Mouse (Mus musculus) heart, postnatal 0 days (tissue): ENCODE data around the gene 1700042G07Rik. TPM values are rescaled to one million over a fixed set of nuclear protein-coding genes. Genes with fewer than 3 reads are reported as not detected.
A peak's percentile ranks its signal among the peaks of the same experiment; 100 is the strongest.

ENCODE experiments used
- ATAC-seq: fragments of 200-750 bp; cut with Nextera tagmentation; 2 replicates; pipeline ENCODE4 v1.8.0; 2017; ENCODE audit warnings: low read depth, moderate number of reproducible peaks, moderate library complexity; ENCODE audit not compliant: insufficient read depth
- DNase-seq: peaks from one replicate; pipeline ENCODE4 v3.0.0-alpha.2; 2016; ENCODE audit warnings: low spot score
- H3K27ac ChIP-seq: fragments of 300-500 bp; sonication (generic); 2 replicates; pipeline ENCODE4 v1.5.1; 2014; ENCODE audit warnings: low read depth, mild to moderate bottlenecking
- H3K27me3 ChIP-seq: fragments of 300-500 bp; sonication (generic); 2 replicates; pipeline ENCODE4 v1.6.1; 2014; ENCODE audit warnings: low read length, mixed read lengths; ENCODE audit not compliant: control insufficient read depth, insufficient read depth
- H3K36me3 ChIP-seq: fragments of 300-500 bp; sonication (generic); replicated peaks from 2 replicates; pipeline ENCODE4 v1.6.1; 2014; ENCODE audit warnings: low read length, mixed read lengths; ENCODE audit not compliant: control insufficient read depth, insufficient read depth
- H3K4me1 ChIP-seq: fragments of 300-500 bp; sonication (generic); 2 replicates; pipeline ENCODE4 v1.6.1; 2014; ENCODE audit warnings: antibody characterized with exemption; ENCODE audit not compliant: control insufficient read depth, insufficient read depth
- H3K4me2 ChIP-seq: fragments of 300-500 bp; sonication (generic); 2 replicates; pipeline ENCODE4 v1.6.1; 2014; ENCODE audit warnings: low read depth, mild to moderate bottlenecking, low read length, moderate library complexity
- H3K4me3 ChIP-seq: fragments of 300-500 bp; sonication (generic); 2 replicates; pipeline ENCODE4 v1.5.1; 2014; ENCODE audit warnings: low read depth, low read length
- H3K9ac ChIP-seq: fragments of 300-500 bp; sonication (generic); replicated peaks from 2 replicates; pipeline ENCODE4 v1.6.1; 2014; ENCODE audit warnings: low read depth, low read length, mixed read lengths
- H3K9me3 ChIP-seq: fragments of 300-500 bp; sonication (generic); replicated peaks from 2 replicates; pipeline ENCODE4 v1.6.1; 2016; ENCODE audit warnings: low read length; ENCODE audit not compliant: control insufficient read depth
- CTCF ChIP-seq: IDR thresholded peaks from 2 replicates; pipeline ENCODE4 v1.5.1; 2016; ENCODE audit warnings: antibody characterized with exemption, control low read depth, low read depth
- EP300 ChIP-seq: IDR thresholded peaks from 2 replicates; pipeline ENCODE4 v1.6.1; 2016; ENCODE audit warnings: antibody characterized with exemption, low read depth
- WGBS: fragments of 180-500 bp; shearing (Covaris S2); extraction: QIAGEN DNeasy Blood & Tissue Kit; methylation state at CpG from one replicate; pipeline ENCODE4 v1.1.7; 2014; 5-methylcytosine and 5-hydroxymethylcytosine counted together
- polyA plus RNA-seq: library from polyadenylated mRNA; unstranded; fragments of >200 nt; fragmentation: Nextera tagmentation; extraction: Ambion mirVana; gene quantifications from 2 replicates; pipeline ENCODE4 v1.2.1, GENCODE M21; 2015
- total RNA-seq: library from RNA; depleted of rRNA; stranded (reverse); fragments of >200 nt; gene quantifications from 2 replicates; pipeline ENCODE4 v1.2.3, GENCODE M21; 2014; ENCODE audit warnings: low replicate concordance

Gene 1700042G07Rik
- total and polyA plus RNA-seq, 2 experiments from 2014 or later: not detected

DNA sequence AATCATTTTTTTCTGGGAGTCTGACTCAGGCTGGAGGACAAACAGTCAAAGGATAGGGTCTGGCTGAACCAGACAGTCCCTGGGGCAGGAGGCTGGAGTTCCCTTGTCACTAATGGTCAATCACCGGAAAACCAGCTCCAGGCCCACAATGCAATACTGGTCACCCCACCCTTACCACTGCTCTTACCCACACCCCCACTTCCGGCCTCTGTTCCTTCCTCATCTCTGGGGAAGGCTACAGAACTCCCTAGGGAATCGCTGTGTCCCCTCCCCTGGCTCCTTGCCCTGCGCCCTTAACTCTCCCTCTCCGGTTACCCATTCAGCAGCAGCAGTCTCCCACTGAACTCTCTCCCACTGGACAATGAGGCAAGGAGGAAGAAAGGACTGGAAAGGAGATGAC lies 4.0 kb downstream of the 1700042G07Rik start:
- Histone ChIP-seq H3K36me3 (no peaks in the 10 kb centered on the region), H3K9ac (peak overlapping the region; percentile 34; the same call in 1 of the 2 replicates), H3K9me3 (no peaks in the 10 kb centered on the region), H3K4me2 (peak overlapping the region; percentile 51), H3K4me3 (no peak overlapping the region), H3K27me3 (no peaks in the 10 kb centered on the region), H3K27ac (peak overlapping the region; percentile 88), H3K4me1 (peaks cover 32% of the 10 kb centered on the region)
- peak; percentile 57 for DNase-seq
- TF ChIP-seq CTCF: no peak
- TF ChIP-seq EP300: no peak
- 39% methylated on average over 5 of the region's 5 CpGs for WGBS
- ATAC-seq: peak; percentile 71

DNA sequence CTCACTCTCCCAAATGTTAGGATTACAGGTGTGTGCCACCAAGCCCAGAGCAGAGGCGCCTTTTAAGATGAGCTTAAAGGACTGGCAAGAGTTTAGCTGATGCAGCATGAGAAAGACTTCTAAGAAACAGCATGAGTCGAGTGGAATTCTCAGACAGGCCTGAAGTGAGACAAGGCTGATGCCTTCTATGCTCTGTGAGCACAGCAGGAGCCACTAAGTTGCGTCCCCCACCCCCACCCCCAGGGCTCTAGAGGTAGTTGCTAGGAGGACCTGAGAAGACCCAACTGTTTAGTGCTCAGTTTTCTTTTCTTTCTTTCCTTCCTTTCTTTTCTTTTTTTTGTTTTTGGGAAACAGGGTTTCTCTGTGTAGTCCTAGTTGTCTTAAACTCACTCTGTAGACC lies 8.9 kb downstream of the 1700042G07Rik start:
- Histone ChIP-seq H3K9ac (no peak overlapping the region), H3K4me2 (no peak overlapping the region), H3K4me1 (peaks cover 12% of the 10 kb centered on the region), H3K36me3 (no peaks in the 10 kb centered on the region), H3K9me3 (no peaks in the 10 kb centered on the region), H3K4me3 (no peak overlapping the region), H3K27me3 (no peaks in the 10 kb centered on the region), H3K27ac (0 out of 2 replicates have a peak overlapping the region, but pooled peaks have one; percentile 58)
- ATAC-seq: no peak
- no peak for TF ChIP-seq EP300
- no peak for TF ChIP-seq CTCF
- DNase-seq: no peak
- WGBS: 75% methylated on average over 3 of the region's 3 CpGs

DNA sequence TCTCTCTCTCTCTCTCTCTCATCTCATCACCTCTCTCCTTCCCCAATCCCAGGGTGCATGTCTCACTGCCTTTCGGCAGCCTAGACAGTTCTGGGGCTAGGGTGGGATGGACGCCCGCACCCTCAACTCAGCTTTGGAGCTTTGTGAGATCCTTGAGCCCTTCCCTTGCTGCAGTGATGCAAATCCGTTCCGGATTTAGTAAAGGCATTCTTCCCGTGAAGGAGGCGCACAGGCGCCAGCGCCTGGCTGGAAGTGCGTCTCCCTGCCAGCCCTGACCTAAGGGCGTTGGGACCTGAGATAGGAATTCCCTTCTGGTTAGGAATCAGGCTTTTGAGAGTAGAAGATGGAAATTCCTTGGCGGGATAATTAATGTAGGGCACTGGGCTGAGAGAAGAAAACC lies 9.6 kb downstream of the 1700042G07Rik start:
- no peaks in the 10 kb centered on the region for H3K36me3 ChIP-seq
- TF ChIP-seq EP300: no peak
- TF ChIP-seq CTCF: no peak
- H3K27me3 ChIP-seq: no peaks in the 10 kb centered on the region
- WGBS: 4% methylated on average over 12 of the region's 12 CpGs
- H3K4me3 ChIP-seq: peak overlapping the region; percentile 28
- peaks cover 10% of the 10 kb centered on the region for H3K4me1 ChIP-seq
- H3K27ac ChIP-seq: peak overlapping the region; percentile 58
- H3K9ac ChIP-seq: peak overlapping the region; percentile 32; the same call in 1 of the 2 replicates
- H3K9me3 ChIP-seq: no peaks in the 10 kb centered on the region
- peak overlapping the region; percentile 57 for H3K4me2 ChIP-seq
- peak; percentile 39 for ATAC-seq
- DNase-seq: peak; percentile 40

DNA sequence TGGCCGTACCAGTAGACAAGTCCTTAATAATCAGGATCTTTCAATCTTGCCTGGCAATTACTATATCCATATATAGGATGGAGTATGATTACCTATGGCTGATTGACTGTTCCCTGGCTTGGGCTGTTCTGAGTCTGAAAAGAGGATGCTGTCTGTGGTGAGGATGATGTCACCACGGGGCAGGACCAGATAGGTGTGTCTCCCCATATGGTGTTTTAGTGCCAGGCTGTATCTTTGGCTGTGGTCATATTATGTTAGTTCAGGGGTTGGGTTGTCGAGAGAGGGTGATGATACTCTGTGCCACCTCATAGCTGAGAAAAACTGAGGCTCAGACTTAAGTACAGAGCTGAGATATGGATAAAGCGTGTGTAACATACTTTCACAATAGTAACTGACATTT lies 11.9 kb downstream of the 1700042G07Rik start:
- H3K36me3 ChIP-seq: no peaks in the 10 kb centered on the region
- no peak overlapping the region for H3K9ac ChIP-seq
- H3K4me2 ChIP-seq: no peak overlapping the region
- no peak for DNase-seq
- no peak overlapping the region for H3K27ac ChIP-seq
- no peaks in the 10 kb centered on the region for H3K9me3 ChIP-seq
- 79% methylated on average over 4 of the region's 4 CpGs for WGBS
- no peak for ATAC-seq
- no peak for TF ChIP-seq CTCF
- TF ChIP-seq EP300: no peak
- peaks cover 10% of the 10 kb centered on the region for H3K4me1 ChIP-seq
- no peak overlapping the region for H3K4me3 ChIP-seq
- H3K27me3 ChIP-seq: no peaks in the 10 kb centered on the region

DNA sequence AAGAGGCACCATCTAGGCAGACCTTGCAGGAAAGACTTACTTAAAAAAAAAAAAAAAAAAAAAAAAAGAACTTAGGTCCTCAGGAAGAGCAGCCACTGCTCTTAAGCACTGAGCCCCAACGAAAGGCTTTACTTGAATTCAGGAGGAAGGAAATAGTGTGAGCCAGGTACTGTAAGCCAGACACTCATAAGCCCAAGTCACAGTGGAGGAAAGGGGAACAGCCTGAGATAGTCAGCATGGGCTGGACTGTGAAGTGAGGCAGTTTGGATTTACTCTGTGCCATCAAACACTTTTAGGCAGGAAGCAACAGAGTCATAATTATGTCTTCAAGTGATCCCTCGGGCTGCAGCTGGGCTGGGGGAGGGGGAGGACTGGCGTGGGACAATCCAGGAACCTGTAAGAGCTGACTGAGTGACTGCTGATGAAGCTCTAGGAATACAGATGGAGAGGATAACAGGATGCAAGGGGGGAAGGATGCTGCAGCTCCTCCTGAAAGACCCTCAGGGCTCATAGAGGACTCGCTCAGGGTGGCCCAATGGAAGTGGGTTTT lies 19.2 kb downstream of the 1700042G07Rik start:
- Histone ChIP-seq H3K27ac (no peak overlapping the region), H3K27me3 (no peaks in the 10 kb centered on the region), H3K4me2 (no peak overlapping the region), H3K9me3 (no peaks in the 10 kb centered on the region), H3K4me3 (no peak overlapping the region), H3K9ac (no peak overlapping the region), H3K36me3 (no peaks in the 10 kb centered on the region), H3K4me1 (0 out of 2 replicates have a peak, but pooled peaks cover 3% of the 10 kb centered on the region)
- ATAC-seq (no peak), DNase-seq (no peak)
- TF ChIP-seq EP300 (no peak), CTCF (no peak)
- 39% methylated on average over 4 of the region's 4 CpGs for WGBS
